Comparison of ENCODE assay signal across 26 mouse cellular contexts in genomic region chr16:9054415-9054814, GRCm38 (mm10).
A peak's percentile ranks its signal among the peaks of the same experiment; 100 is the strongest.
DNase-seq lines count a peak whose midpoint lies in the region; ATAC-seq lines count a peak whose summit lies in the region.
"Had no signal": no experiment of that assay in that cellular context is flagged by ENCODE, and none has a peak within 500 bp of the region (broad histone marks: within the 10 kb centered on the region; RNA-seq: fewer than 3 reads in every experiment).

No protein-coding gene starts in this region.

- H3K4me1 ChIP-seq in heart, embryonic 13.5 days = peaks cover 36% of the 10 kb centered on the region
- H3K4me1 ChIP-seq in kidney, embryonic 15.5 days = no peaks in the 10 kb centered on the region
- H3K4me1 ChIP-seq: forebrain, embryonic 10.5 days had no signal

- peak overlapping the region; percentile 34 for H3K4me3 ChIP-seq in heart, embryonic 13.5 days
- no peak overlapping the region for H3K4me3 ChIP-seq in kidney, embryonic 15.5 days (replicated peaks)
- H3K4me3 ChIP-seq: forebrain, embryonic 10.5 days; gastrocnemius, adult 2 months; left cerebral cortex, adult 2 months had no signal

- 20% methylated on average over 4 of the region's 4 CpGs for WGBS in heart, embryonic 13.5 days
- 30% methylated on average over 4 of the region's 4 CpGs for WGBS in kidney, embryonic 15.5 days

- 0 out of 2 replicates have a peak, but pooled peaks cover 5% of the 10 kb centered on the region for H3K9me3 ChIP-seq in heart, embryonic 13.5 days
- no peaks in the 10 kb centered on the region for H3K9me3 ChIP-seq in kidney, embryonic 15.5 days (replicated peaks)
- H3K9me3 ChIP-seq: forebrain, embryonic 10.5 days had no signal

- peak overlapping the region; percentile 56 for H3K4me2 ChIP-seq in heart, embryonic 13.5 days
- H3K4me2 ChIP-seq in kidney, embryonic 15.5 days = no peak overlapping the region

- peak; percentile 47; the same call in 1 of the 2 replicates for ATAC-seq in heart, embryonic 13.5 days (ENCODE audit: extremely low read depth, insufficient number of reproducible peaks, low FRiP score, low TSS enrichment)
- 0 out of 2 replicates have a peak, but pooled peaks have one; percentile 9 for ATAC-seq in kidney, embryonic 15.5 days (replicated peaks; ENCODE audit: low FRiP score)
- ATAC-seq: CD4-positive, CD25-positive, alpha-beta regulatory T cell, adult 4 months; liver, postnatal 0 days; midbrain, embryonic 16.5 days; Patski had no signal

- H3K27me3 ChIP-seq in heart, embryonic 13.5 days (replicated peaks) = no peaks in the 10 kb centered on the region
- H3K27me3 ChIP-seq in kidney, embryonic 15.5 days = no peaks in the 10 kb centered on the region
- H3K27me3 ChIP-seq: Patski had no signal

- peak overlapping the region; percentile 83 for H3K27ac ChIP-seq in heart, embryonic 13.5 days (replicated peaks)
- no peak overlapping the region for H3K27ac ChIP-seq in kidney, embryonic 15.5 days
- H3K27ac ChIP-seq: forebrain, embryonic 10.5 days; gastrocnemius, adult 2 months; left cerebral cortex, adult 2 months; stomach, postnatal 0 days had no signal

- no peaks in the 10 kb centered on the region for H3K36me3 ChIP-seq in heart, embryonic 13.5 days
- no peaks in the 10 kb centered on the region for H3K36me3 ChIP-seq in kidney, embryonic 15.5 days
- H3K36me3 ChIP-seq: forebrain, embryonic 10.5 days had no signal

- DNase-seq in adrenal gland, adult 8-10 months = peak; percentile 8
- no peak for DNase-seq in adrenal gland, postnatal 4 days (ENCODE audit: low spot score in 2 of 2)
- DNase-seq in heart, postnatal 36 days = no peak
- no peak for DNase-seq in kidney, postnatal 14 days
- DNase-seq in heart, postnatal 4 days = peak; percentile 6
- no peak for DNase-seq in thymus, postnatal 10 days (ENCODE audit: low spot score in 2 of 2)
- DNase-seq: cerebellum, adult 11 months; cerebellum, postnatal 10 days; gastrocnemius, adult 2 months; kidney, adult 11 months; kidney, postnatal 4 days; layer of hippocampus, adult 9-11 months; left cerebral cortex, postnatal 4 days; liver; liver, postnatal 0 days; lung, postnatal 10 days; right cerebral cortex, adult 18-20 months; thymus, postnatal 14 days had no signal

- peak overlapping the region; percentile 52 for H3K9ac ChIP-seq in heart, embryonic 13.5 days
- H3K9ac ChIP-seq in kidney, embryonic 15.5 days = no peak overlapping the region
- H3K9ac ChIP-seq: liver, postnatal 0 days had no signal

- intact Hi-C loops in heart, postnatal 36 days (cut with DNase I) = no loop called here

Comparison
In these comparisons a context has a peak if more than half of its experiments do, and no peak if none do; other contexts are left out.
1. DNase-seq: peak in adrenal gland, adult 8-10 months (single experiment) and heart, postnatal 4 days (single experiment); none in adrenal gland, postnatal 4 days (0 of 2), heart, postnatal 36 days (0 of 2), kidney, postnatal 14 days (single experiment) and thymus, postnatal 10 days (0 of 2).